ENCODE assay signal across 8 mouse cellular contexts in genomic region chr17:32494601-32495000, GRCm38 (mm10). TPM values are rescaled to one million over a fixed set of nuclear protein-coding genes. Genes with fewer than 3 reads are reported as not detected.
DNase-seq lines count a peak whose midpoint lies in the region; ATAC-seq and TF ChIP-seq lines count a peak whose summit lies in the region.
"Had no signal": no experiment of that assay in that cellular context is flagged by ENCODE, and none has a peak within 500 bp of the region (broad histone marks: within the 10 kb centered on the region; RNA-seq: fewer than 3 reads in every experiment).

No protein-coding gene starts in this region.

- CTCF ChIA-PET in Patski (lab: Charles Lee) = no interaction called here

- no peak overlapping the region for H3K9ac ChIP-seq in forebrain, embryonic 15.5 days (replicated peaks)
- no peak overlapping the region for H3K9ac ChIP-seq in hindbrain, embryonic 16.5 days (ENCODE audit: low read depth, low read length)

- H3K27me3 ChIP-seq in Patski = peaks cover 10% of the 10 kb centered on the region
- no peaks in the 10 kb centered on the region for H3K27me3 ChIP-seq in forebrain, embryonic 15.5 days
- H3K27me3 ChIP-seq in hindbrain, embryonic 16.5 days (replicated peaks; ENCODE audit: control insufficient read depth, insufficient read depth, low read length) = no peaks in the 10 kb centered on the region

- no peak for ATAC-seq in Patski
- peak; percentile 78 for ATAC-seq in forebrain, embryonic 15.5 days (replicated peaks)
- peak; percentile 82 for ATAC-seq in hindbrain, embryonic 16.5 days
- peak; percentile 83 for ATAC-seq in megakaryocyte-erythroid progenitor cell, adult 5-6 weeks (replicated peaks; ENCODE audit: low FRiP score, low TSS enrichment, poor library complexity, severe bottlenecking)

- H3K9me3 ChIP-seq in forebrain, embryonic 15.5 days = 0 out of 2 replicates have a peak, but pooled peaks cover 3% of the 10 kb centered on the region
- H3K9me3 ChIP-seq in hindbrain, embryonic 16.5 days (ENCODE audit: control insufficient read depth, low read length) = no peaks in the 10 kb centered on the region

- H3K4me2 ChIP-seq in forebrain, embryonic 15.5 days (replicated peaks) = no peak overlapping the region
- H3K4me2 ChIP-seq in hindbrain, embryonic 16.5 days (ENCODE audit: low read length) = no peak overlapping the region

- H3K36me3 ChIP-seq in forebrain, embryonic 15.5 days = no peaks in the 10 kb centered on the region
- H3K36me3 ChIP-seq in hindbrain, embryonic 16.5 days (ENCODE audit: control insufficient read depth, insufficient read depth, low read length) = no peaks in the 10 kb centered on the region

- in situ Hi-C loops in Patski (cut with MboI; ENCODE audit: low pct_unique_long_range_greater_than_20kb) = loop anchor here (25.0 kb wide), 2 partner anchors 357 to 807 kb away; partner anchors contain the start of gene Cryaa

- 71% methylated on average over 1 of the region's 1 CpGs for WGBS in forebrain, embryonic 15.5 days
- 71% methylated on average over 1 of the region's 1 CpGs for WGBS in hindbrain, embryonic 16.5 days

- H3K4me1 ChIP-seq in forebrain, embryonic 15.5 days = 0 out of 2 replicates have a peak, but pooled peaks cover 4% of the 10 kb centered on the region
- no peaks in the 10 kb centered on the region; the same call in 1 of the 2 replicates for H3K4me1 ChIP-seq in hindbrain, embryonic 16.5 days (ENCODE audit: control insufficient read depth, insufficient read depth, low read depth, low read length)

- H3K27ac ChIP-seq in forebrain, embryonic 15.5 days (replicated peaks) = no peak overlapping the region
- no peak overlapping the region for H3K27ac ChIP-seq in hindbrain, embryonic 16.5 days (ENCODE audit: low read depth, low read length)

- POLR2A ChIA-PET in Patski (lab: Charles Lee) = no interaction called here

- no peak overlapping the region for H3K4me3 ChIP-seq in forebrain, embryonic 15.5 days
- H3K4me3 ChIP-seq in hindbrain, embryonic 16.5 days (ENCODE audit: low read length) = no peak overlapping the region

- TF ChIP-seq CTCF in Patski (IDR thresholded peaks at IDR 0.05) = peak; percentile 82

- DNase-seq in Patski (ENCODE audit: low read depth, low spot score) = peak; percentile 10
- peak; percentile 59 for DNase-seq in cerebellum, adult 11 months
- DNase-seq in layer of hippocampus, postnatal 36 days = peak; percentile 29 to 66
- DNase-seq in right cerebral cortex, postnatal 14 days = peak; percentile 64

RNA-seq across cellular contexts. Expression of gene Cyp4f17, which starts 11.2 kb away (rescaled TPM):
- 0.30 TPM for polyA plus RNA-seq in Patski (2021)
- polyA plus RNA-seq in forebrain, embryonic 15.5 days (2015; fragmentation: Nextera tagmentation; extraction: Ambion mirVana) = 7.8 and 8.4 TPM in 2 replicates
- 10.7 and 11.2 TPM in 2 replicates for polyA plus RNA-seq in hindbrain, embryonic 16.5 days (2015; fragmentation: Nextera tagmentation; extraction: Ambion mirVana)
- 1 to 10 TPM; 4.6 to 5.0 TPM for total RNA-seq in layer of hippocampus, postnatal 36 days (2021)
- 3.1 TPM in 1 of 2 replicates, not detected in the other for total RNA-seq in megakaryocyte-erythroid progenitor cell, adult 5-6 weeks (2014; fragmentation: Nextera tagmentation)
- not detected in 2 replicates for total RNA-seq in megakaryocyte-erythroid progenitor cell, adult 5-6 weeks (2017)

RNA-seq across cellular contexts. Expression of gene Cyp4f16, which starts 41.8 kb away (rescaled TPM):
- polyA plus RNA-seq in Patski (2021) = 20.9 TPM
- polyA plus RNA-seq in forebrain, embryonic 15.5 days (2015; fragmentation: Nextera tagmentation; extraction: Ambion mirVana) = 19.8 and 24.9 TPM in 2 replicates
- polyA plus RNA-seq in hindbrain, embryonic 16.5 days (2015; fragmentation: Nextera tagmentation; extraction: Ambion mirVana) = 17.3 and 18.7 TPM in 2 replicates
- 1 to 10 TPM; 5.6 to 6.0 TPM for total RNA-seq in layer of hippocampus, postnatal 36 days (2021)
- 6.2 and 9.2 TPM in 2 replicates for total RNA-seq in megakaryocyte-erythroid progenitor cell, adult 5-6 weeks (2014; fragmentation: Nextera tagmentation)
- total RNA-seq in megakaryocyte-erythroid progenitor cell, adult 5-6 weeks (2017) = 3.4 and 10.3 TPM in 2 replicates

RNA-seq across cellular contexts. Expression of gene Cyp4f39, which starts 42.1 kb away (rescaled TPM):
- not detected for polyA plus RNA-seq in Patski (2021)
- 0.23 TPM in 1 of 2 replicates, not detected in the other for polyA plus RNA-seq in forebrain, embryonic 15.5 days (2015; fragmentation: Nextera tagmentation; extraction: Ambion mirVana)
- 0.94 and 1.3 TPM in 2 replicates for polyA plus RNA-seq in hindbrain, embryonic 16.5 days (2015; fragmentation: Nextera tagmentation; extraction: Ambion mirVana)
- total RNA-seq in layer of hippocampus, postnatal 36 days (2021) = not detected
- 1.4 and 1.7 TPM in 2 replicates for total RNA-seq in megakaryocyte-erythroid progenitor cell, adult 5-6 weeks (2014; fragmentation: Nextera tagmentation)
- 4.3 and 5.9 TPM in 2 replicates for total RNA-seq in megakaryocyte-erythroid progenitor cell, adult 5-6 weeks (2017)
- total RNA-seq: left cerebral cortex, adult 8-10 months had no signal

Comparison
In these comparisons a context has a peak if more than half of its experiments do, and no peak if none do; other contexts are left out.
1. DNase-seq: peak in every context shown above with its lines; median percentile 64 in right cerebral cortex, postnatal 14 days; 59 in cerebellum, adult 11 months; 48 in layer of hippocampus, postnatal 36 days; 10 in Patski.